Mouse (Mus musculus) layer of hippocampus, adult 2 months (tissue): ENCODE results near the gene R3hdm4. TPM values are rescaled to one million over a fixed set of nuclear protein-coding genes. Genes with fewer than 3 reads are reported as not detected.

ENCODE experiments used
- DNase-seq, 2 experiments: peaks; one replicate each; pipeline ENCODE4 v3.0.0; 2022; ENCODE audit warnings: low spot score in 2 of 2
- H3K27ac ChIP-seq: fragments of 200-600 bp; 2 replicates; pipeline ENCODE4 v1.8.1; 2022
- H3K4me3 ChIP-seq: fragments of 200-600 bp; 2 replicates; pipeline ENCODE4 v1.8.1; 2022; ENCODE audit warnings: mild to moderate bottlenecking
- CTCF ChIP-seq: fragments of 200-600 bp; conservative IDR thresholded peaks from 2 replicates; pipeline ENCODE4 v1.8.1; 2022; ENCODE audit warnings: antibody characterized with exemption, mild to moderate bottlenecking, moderate library complexity
- microRNA-seq, 2 experiments: library from miRNA; unstranded; fragments of <30 nt; microRNA quantifications; one replicate each; pipeline ENCODE4 v1.2.0; 2021
- total RNA-seq, 2 experiments: library from RNA; stranded (reverse); gene quantifications; 2 replicates each; pipeline ENCODE4 v1.2.3; 2021

Gene R3hdm4
- total RNA-seq, 2 experiments from 2014 or later: 365 to 385 TPM

GRCm38 (mm10) chr10:79861230-79862048, 59.6 kb downstream of the R3hdm4 start:
- no peak for TF ChIP-seq CTCF
- Histone ChIP-seq H3K27ac (no peak overlapping the region), H3K4me3 (no peak overlapping the region)

GRCm38 (mm10) chr10:79860079-79860911, 60.7 kb downstream of the R3hdm4 start:
- DNase-seq: no peak
- H3K4me3 ChIP-seq: no peak overlapping the region
- TF ChIP-seq CTCF: no peak
- H3K27ac ChIP-seq: no peak overlapping the region

More at GRCm38 (mm10) chr10:79861230-79862048, 59.6 kb downstream of the R3hdm4 start:
- DNase-seq: no peak

Small RNA genes within 50 kb of the gene (microRNA-seq; reads per million reads assigned to microRNA genes)
- gene Mir6910: 0 to 0.32 reads per million in 2 experiments

Other genes with a start within 250 kb of the R3hdm4 start
- 10 to 100 TPM; 73.1 to 79.8 TPM for gene Cdc34, start 239.0 kb downstream of the R3hdm4 start, total RNA-seq
- gene Gzmm, start 232.2 kb downstream of the R3hdm4 start, total RNA-seq: 1 to 10 TPM; 3.3 to 4.0 TPM
- 100 to 1,000 TPM; 538 TPM for gene Bsg, start 216.7 kb downstream of the R3hdm4 start, total RNA-seq
- 100 to 1,000 TPM; 118 TPM for gene Hcn2, start 204.6 kb downstream of the R3hdm4 start, total RNA-seq
- gene Polrmt, start 174.6 kb downstream of the R3hdm4 start, total RNA-seq: 10 to 100 TPM; 44.5 to 50.6 TPM
- 1 to 10 TPM; 1.9 to 2.8 TPM for gene Fgf22, start 166.1 kb downstream of the R3hdm4 start, total RNA-seq
- 10 to 100 TPM; 85.0 to 88.3 TPM for gene Rnf126, start 154.3 kb downstream of the R3hdm4 start, total RNA-seq
- 1 to 10 TPM; 2.5 to 2.7 TPM for gene Fstl3, start 143.9 kb downstream of the R3hdm4 start, total RNA-seq
- gene Prss57, start 130.2 kb downstream of the R3hdm4 start, total RNA-seq: under 1 TPM; 0.26 to 0.37 TPM
- 100 to 1,000 TPM; 275 to 277 TPM for gene Palm, start 127.6 kb downstream of the R3hdm4 start, total RNA-seq
- 1 to 10 TPM in 1 of 2 experiments, under 1 TPM in 1; 0.54 to 1.1 TPM for gene Misp, start 100.2 kb downstream of the R3hdm4 start, total RNA-seq
- 10 to 100 TPM; 56.9 to 58.7 TPM for gene Ptbp1, start 66.8 kb downstream of the R3hdm4 start, total RNA-seq
- 1 to 10 TPM; 1.5 to 2.6 TPM for gene Prtn3, start 46.7 kb downstream of the R3hdm4 start, total RNA-seq
- gene Plppr3, start 46.6 kb downstream of the R3hdm4 start, total RNA-seq: 10 to 100 TPM; 33.7 to 37.1 TPM
- not detected for gene Elane, start 35.0 kb downstream of the R3hdm4 start, total RNA-seq
- gene Cfd, start 30.4 kb downstream of the R3hdm4 start, total RNA-seq: not detected
- gene Med16, start 12.3 kb downstream of the R3hdm4 start, total RNA-seq: 10 to 100 TPM; 57.7 to 59.3 TPM
- not detected for gene Gm26602, start 10.4 kb downstream of the R3hdm4 start, total RNA-seq
- 1 to 10 TPM; 5.6 to 7.1 TPM for gene Kiss1r, start 4.2 kb downstream of the R3hdm4 start, total RNA-seq
- 1 to 10 TPM; 7.5 to 8.5 TPM for gene Arid3a, start 5.8 kb upstream of the R3hdm4 start, total RNA-seq
- 10 to 100 TPM; 44.8 to 47.0 TPM for gene Wdr18, start 38.9 kb upstream of the R3hdm4 start, total RNA-seq
- gene Grin3b, start 49.5 kb upstream of the R3hdm4 start, total RNA-seq: under 1 TPM in 1 of 2 experiments, not detected in 1; 0.15 TPM
- gene Tmem259, start 63.1 kb upstream of the R3hdm4 start, total RNA-seq: 100 to 1,000 TPM; 124 TPM
- gene Cnn2, start 67.4 kb upstream of the R3hdm4 start, total RNA-seq: 1 to 10 TPM; 5.4 to 5.6 TPM
- gene Abca7, start 75.3 kb upstream of the R3hdm4 start, total RNA-seq: 10 to 100 TPM; 10.7 to 11.0 TPM
- 1 to 10 TPM; 3.7 to 4.4 TPM for gene Arhgap45, start 95.4 kb upstream of the R3hdm4 start, total RNA-seq
- gene Polr2e, start 118.6 kb upstream of the R3hdm4 start, total RNA-seq: 10 to 100 TPM; 77.8 to 79.1 TPM
- 100 to 1,000 TPM; 440 to 464 TPM for gene Gpx4, start 126.0 kb upstream of the R3hdm4 start, total RNA-seq
- gene Sbno2, start 184.4 kb upstream of the R3hdm4 start, total RNA-seq: 10 to 100 TPM; 22.4 to 23.4 TPM
- gene Stk11, start 194.6 kb upstream of the R3hdm4 start, total RNA-seq: 10 to 100 TPM; 96.8 to 97.7 TPM
- 100 to 1,000 TPM; 332 to 344 TPM for gene Atp5d, start 217.4 kb upstream of the R3hdm4 start, total RNA-seq
- gene Cbarp, start 219.6 kb upstream of the R3hdm4 start, total RNA-seq: 100 to 1,000 TPM; 331 to 341 TPM
- 10 to 100 TPM; 53.1 to 54.5 TPM for gene Midn, start 227.1 kb upstream of the R3hdm4 start, total RNA-seq
- 100 to 1,000 TPM in 1 of 2 experiments, 10 to 100 TPM in 1; 88.3 to 103 TPM for gene Cirbp, start 244.8 kb upstream of the R3hdm4 start, total RNA-seq